Mouse (Mus musculus) heart, embryonic 16.5 days (tissue): ENCODE results near the gene Acrbp. TPM values are rescaled to one million over a fixed set of nuclear protein-coding genes. Genes with fewer than 3 reads are reported as not detected.
A peak's percentile ranks its signal among the peaks of the same experiment; 100 is the strongest.
"Not testable (repeated sequence)": the region's sequence is repeated elsewhere in the genome, so short reads cannot be mapped to it uniquely, and the experiment has no call there.

Experiments used
- ATAC-seq: fragments of 200-750 bp; cut with Nextera tagmentation; replicated peaks from 2 replicates; pipeline ENCODE4 v1.8.0; 2017; ENCODE audit warnings: moderate number of reproducible peaks; ENCODE audit not compliant: insufficient read depth, low FRiP score; ENCODE audit errors: extremely low read depth
- H3K27ac ChIP-seq: fragments of 300-500 bp; sonication (generic); 2 replicates; pipeline ENCODE4 v1.5.1; 2014; ENCODE audit warnings: mild to moderate bottlenecking, low read length, control low read depth, moderate library complexity
- H3K27me3 ChIP-seq: fragments of 300-500 bp; sonication (generic); 2 replicates; pipeline ENCODE4 v1.6.1; 2014; ENCODE audit warnings: low read length, mixed read lengths; ENCODE audit not compliant: control insufficient read depth, insufficient read depth
- H3K36me3 ChIP-seq: fragments of 300-500 bp; sonication (generic); 2 replicates; pipeline ENCODE4 v1.6.1; 2014; ENCODE audit not compliant: control insufficient read depth, insufficient read depth
- H3K4me1 ChIP-seq: fragments of 300-500 bp; sonication (generic); 2 replicates; pipeline ENCODE4 v1.6.1; 2014; ENCODE audit warnings: low read length, mixed read lengths; ENCODE audit not compliant: control insufficient read depth, insufficient read depth
- H3K4me2 ChIP-seq: fragments of 300-500 bp; sonication (generic); 2 replicates; pipeline ENCODE4 v1.6.1; 2014; ENCODE audit warnings: low read depth, mild to moderate bottlenecking, control low read depth, low read length
- H3K4me3 ChIP-seq: fragments of 300-500 bp; sonication (generic); 2 replicates; pipeline ENCODE4 v1.5.1; 2014; ENCODE audit warnings: mild to moderate bottlenecking, control low read depth, low read length
- H3K9ac ChIP-seq: fragments of 300-500 bp; sonication (generic); 2 replicates; pipeline ENCODE4 v1.6.1; 2014; ENCODE audit warnings: low read length, control low read depth
- H3K9me3 ChIP-seq: fragments of 300-500 bp; sonication (generic); replicated peaks from 2 replicates; pipeline ENCODE4 v1.6.1; 2016; ENCODE audit warnings: low read length; ENCODE audit not compliant: control insufficient read depth
- WGBS: fragments of 180-500 bp; shearing (Covaris S2); extraction: QIAGEN DNeasy Blood & Tissue Kit; methylation state at CpG from one replicate; pipeline ENCODE4 v1.1.7; 2014; 5-methylcytosine and 5-hydroxymethylcytosine counted together
- polyA plus RNA-seq: library from polyadenylated mRNA; unstranded; fragments of >200 nt; fragmentation: Nextera tagmentation; extraction: Ambion mirVana; gene quantifications from 2 replicates; pipeline ENCODE4 v1.2.1, GENCODE M21; 2015

The Acrbp gene
- 8.0 TPM in 2 replicates for polyA plus RNA-seq

GRCm38 (mm10) chr6:125049678-125050077 lies at the start of gene Acrbp:
Acrbp (plus strand) TSS chr6:125049689.
- Histone ChIP-seq H3K4me2 (no peak within 1 kb of the TSS), H3K4me3 (no peak within 1 kb of the TSS), H3K36me3 (peaks cover 61% of the 10 kb centered on the region)

GRCm38 (mm10) chr6:125003706-125004105 lies 45.8 kb upstream of the Acrbp start:
- no peak for ATAC-seq
- H3K36me3 ChIP-seq: no peaks in the 10 kb centered on the region
- peak overlapping the region; percentile 31 for H3K9ac ChIP-seq
- no peak overlapping the region for H3K27ac ChIP-seq
- H3K4me2 ChIP-seq: peak overlapping the region; percentile 53
- 22% methylated on average over 3 of the region's 3 CpGs for WGBS
- peaks cover 17% of the 10 kb centered on the region for H3K4me1 ChIP-seq
- H3K4me3 ChIP-seq: peak overlapping the region; percentile 10; the same call in 1 of the 2 replicates
- H3K9me3 ChIP-seq: no peaks in the 10 kb centered on the region
- H3K27me3 ChIP-seq: peaks cover 22% of the 10 kb centered on the region

More at GRCm38 (mm10) chr6:125049678-125050077, at the start of gene Acrbp:
- H3K9me3 ChIP-seq: no peaks in the 10 kb centered on the region
- H3K9ac ChIP-seq: no peak within 1 kb of the TSS
- WGBS: 42% methylated on average over 20 of the region's 20 CpGs
- H3K4me1 ChIP-seq: no peaks in the 10 kb centered on the region
- no peak within 1 kb of the TSS for H3K27ac ChIP-seq
- no peaks in the 10 kb centered on the region for H3K27me3 ChIP-seq
- no peak for ATAC-seq

- Histone ChIP-seq H3K36me3 (no peaks in the 10 kb centered on the region), H3K9me3 (no peaks in the 10 kb centered on the region), H3K4me1 (peaks cover 20% of the 10 kb centered on the region), H3K27ac (no peak overlapping the region), H3K27me3 (peaks cover 9% of the 10 kb centered on the region), H3K4me3 (no peak overlapping the region), H3K9ac (no peak overlapping the region), H3K4me2 (no peak overlapping the region; the same call in 1 of the 2 replicates)
- no peak for ATAC-seq
- 34% methylated on average over 3 of the region's 3 CpGs for WGBS
Observed at GRCm38 (mm10) chr6:125005086-125005485, 44.4 kb upstream of the Acrbp start.

- peak overlapping the region; percentile 79 for H3K4me3 ChIP-seq
- no peak overlapping the region; the same call in 1 of the 2 replicates for H3K27ac ChIP-seq
- H3K9me3 ChIP-seq: no peaks in the 10 kb centered on the region
- WGBS: 39% methylated on average over 13 of the region's 13 CpGs
- peak overlapping the region; percentile 82 for H3K4me2 ChIP-seq
- peaks cover 10% of the 10 kb centered on the region for H3K36me3 ChIP-seq
- H3K4me1 ChIP-seq: peaks cover 26% of the 10 kb centered on the region
- no peak for ATAC-seq
- H3K27me3 ChIP-seq: no peaks in the 10 kb centered on the region
- peak overlapping the region; percentile 74 for H3K9ac ChIP-seq
Observed at GRCm38 (mm10) chr6:125008060-125008459, 41.4 kb upstream of the Acrbp start.

GRCm38 (mm10) chr6:125008586-125009128 lies 40.8 kb upstream of the Acrbp start:
- Histone ChIP-seq H3K36me3 (peaks cover 12% of the 10 kb centered on the region), H3K9ac (peak overlapping the region; percentile 94), H3K27ac (peak overlapping the region; percentile 99), H3K4me2 (peak overlapping the region; percentile 83), H3K9me3 (no peaks in the 10 kb centered on the region), H3K4me3 (peak overlapping the region; percentile 79), H3K27me3 (no peaks in the 10 kb centered on the region), H3K4me1 (peaks cover 21% of the 10 kb centered on the region)
- ATAC-seq: peak; percentile 97
- WGBS: under 1% methylated on average over 32 of the region's 34 CpGs

- WGBS: 0% methylated on average over 3 of the region's 3 CpGs
Observed at GRCm38 (mm10) chr6:125009129-125009180, 40.5 kb upstream of the Acrbp start, which contains the start of gene Zfp384. Zfp384 (plus strand) TSS chr6:125009145.

GRCm38 (mm10) chr6:125009181-125010073 lies 40.1 kb upstream of the Acrbp start:
- Histone ChIP-seq H3K36me3 (peaks cover 14% of the 10 kb centered on the region), H3K27ac (peak overlapping the region; percentile 99), H3K4me2 (peak overlapping the region; percentile 83), H3K9me3 (no peaks in the 10 kb centered on the region), H3K4me1 (peaks cover 14% of the 10 kb centered on the region), H3K27me3 (no peaks in the 10 kb centered on the region), H3K9ac (peak overlapping the region; percentile 94), H3K4me3 (peak overlapping the region; percentile 79)
- WGBS: under 1% methylated on average over 62 of the region's 78 CpGs
- ATAC-seq: peak; percentile 82

More at GRCm38 (mm10) chr6:125009129-125009180, 40.5 kb upstream of the Acrbp start, which contains the start of gene Zfp384:
- Histone ChIP-seq H3K27ac (peak within 1 kb of the TSS; percentile 99), H3K9ac (peak within 1 kb of the TSS; percentile 94), H3K4me2 (peak within 1 kb of the TSS; percentile 83), H3K9me3 (no peaks in the 10 kb centered on the region), H3K36me3 (peaks cover 14% of the 10 kb centered on the region), H3K4me3 (peak within 1 kb of the TSS; percentile 79), H3K4me1 (peaks cover 19% of the 10 kb centered on the region), H3K27me3 (no peaks in the 10 kb centered on the region)
- no peak for ATAC-seq

- peaks cover 21% of the 10 kb centered on the region for H3K36me3 ChIP-seq
- no peak for ATAC-seq
- WGBS: 95% methylated on average over 3 of the region's 3 CpGs
- H3K9me3 ChIP-seq: no peaks in the 10 kb centered on the region
- no peak overlapping the region for H3K4me2 ChIP-seq
- no peaks in the 10 kb centered on the region for H3K4me1 ChIP-seq
- no peaks in the 10 kb centered on the region for H3K27me3 ChIP-seq
- no peak overlapping the region for H3K27ac ChIP-seq
- H3K4me3 ChIP-seq: no peak overlapping the region
- H3K9ac ChIP-seq: no peak overlapping the region
Observed at GRCm38 (mm10) chr6:125017682-125018081, 31.8 kb upstream of the Acrbp start.

- WGBS: 30% methylated on average over 6 of the region's 9 CpGs
- H3K9me3 ChIP-seq, H3K27ac ChIP-seq, H3K4me3 ChIP-seq, H3K9ac ChIP-seq, ATAC-seq, H3K4me1 ChIP-seq, H3K27me3 ChIP-seq, H3K4me2 ChIP-seq: not testable (repeated sequence)
- H3K36me3 ChIP-seq: peaks cover 46% of the 10 kb centered on the region
Observed at GRCm38 (mm10) chr6:125030532-125030931, 19.0 kb upstream of the Acrbp start.
